Mouse (Mus musculus): Measurements from ENCODE around the gene Sema4c. TPM values are rescaled to one million over a fixed set of nuclear protein-coding genes. Genes with fewer than 3 reads are reported as not detected.

Sema4c gene
- polyA plus RNA-seq, 1 experiment from 2014 or later: 20.4 TPM

GRCm38 (mm10) chr1:36536397-36536728 is 21.8 kb downstream of the Sema4c start:
- no peaks in the 10 kb centered on the region for H3K27me3 ChIP-seq
- ATAC-seq (no peak), DNase-seq (ENCODE audit: low read depth, low spot score) (no peak)
- no peak for TF ChIP-seq CTCF (IDR thresholded peaks at IDR 0.05)
- ChIA-PET POLR2A (no interaction called here), CTCF (no interaction called here)
- in situ Hi-C loops (cut with MboI; ENCODE audit: low pct_unique_long_range_greater_than_20kb): no loop called here

GRCm38 (mm10) chr1:36535477-36536396 is 22.4 kb downstream of the Sema4c start:
- ATAC-seq: peak; percentile 29
- CTCF ChIA-PET: interaction anchor here (0.9 to 1.1 kb wide), 2 partner anchors 10 to 12 kb away, joined by 3 read pairs; partner anchors contain the start of gene Ankrd39
- DNase-seq (ENCODE audit: low read depth, low spot score): no peak
- POLR2A ChIA-PET: no interaction called here
- TF ChIP-seq CTCF (IDR thresholded peaks at IDR 0.05): no peak
- no peaks in the 10 kb centered on the region for H3K27me3 ChIP-seq
- in situ Hi-C loops (cut with MboI; ENCODE audit: low pct_unique_long_range_greater_than_20kb): no loop called here

GRCm38 (mm10) chr1:36534595-36535058 is 23.5 kb downstream of the Sema4c start:
- in situ Hi-C loops (cut with MboI; ENCODE audit: low pct_unique_long_range_greater_than_20kb): no loop called here
- no peak for TF ChIP-seq CTCF (IDR thresholded peaks at IDR 0.05)
- peak; percentile 63 for ATAC-seq
- ChIA-PET POLR2A (interaction anchor here (0.7 kb wide), 2 partner anchors 23 to 195 kb away, joined by 3 read pairs; partner anchors contain the start of gene Sema4c), CTCF (interaction anchor here (0.9 to 1.1 kb wide), 2 partner anchors 12 to 13 kb away, joined by 3 read pairs; partner anchors contain the start of gene Ankrd39)
- no peaks in the 10 kb centered on the region for H3K27me3 ChIP-seq
- DNase-seq (ENCODE audit: low read depth, low spot score): no peak

- TF ChIP-seq CTCF (IDR thresholded peaks at IDR 0.05): no peak
- CTCF ChIA-PET: interaction anchor here (1.2 to 1.3 kb wide), 2 partner anchors 14 to 31 kb away, joined by 3 to 4 read pairs; partner anchors contain the start of gene Ankrd39
- POLR2A ChIA-PET: interaction anchor here (0.7 kb wide), 1 partner anchor 15 kb away, joined by 3 read pairs; no protein-coding TSS in a partner anchor
- no peaks in the 10 kb centered on the region for H3K27me3 ChIP-seq
- ATAC-seq: no peak
- in situ Hi-C loops (cut with MboI; ENCODE audit: low pct_unique_long_range_greater_than_20kb): no loop called here
- no peak for DNase-seq (ENCODE audit: low read depth, low spot score)
Observed at GRCm38 (mm10) chr1:36533546-36533945, 24.6 kb downstream of the Sema4c start.

GRCm38 (mm10) chr1:36531461-36531860 is 26.7 kb downstream of the Sema4c start:
- no peak for TF ChIP-seq CTCF (IDR thresholded peaks at IDR 0.05)
- ATAC-seq: no peak

GRCm38 (mm10) chr1:36530962-36531361 is 27.2 kb downstream of the Sema4c start:
- in situ Hi-C loops (cut with MboI; ENCODE audit: low pct_unique_long_range_greater_than_20kb): no loop called here
- no peak for DNase-seq (ENCODE audit: low read depth, low spot score)
- POLR2A ChIA-PET: no interaction called here
- no peak for TF ChIP-seq CTCF (IDR thresholded peaks at IDR 0.05)
- no peak for ATAC-seq
- CTCF ChIA-PET: interaction anchor here (1.0 kb wide), 1 partner anchor 25 kb away, joined by 3 read pairs; no protein-coding TSS in a partner anchor
- H3K27me3 ChIP-seq: no peaks in the 10 kb centered on the region

More at GRCm38 (mm10) chr1:36531461-36531860, 26.7 kb downstream of the Sema4c start:
- ChIA-PET CTCF (no interaction called here), POLR2A (interaction anchor here (0.6 kb wide), 1 partner anchor 35 kb away, joined by 3 read pairs; no protein-coding TSS in a partner anchor)
- DNase-seq (ENCODE audit: low read depth, low spot score): no peak
- H3K27me3 ChIP-seq: no peaks in the 10 kb centered on the region
- in situ Hi-C loops (cut with MboI; ENCODE audit: low pct_unique_long_range_greater_than_20kb): no loop called here

GRCm38 (mm10) chr1:36530485-36530884 is 27.7 kb downstream of the Sema4c start:
- in situ Hi-C loops (cut with MboI; ENCODE audit: low pct_unique_long_range_greater_than_20kb): no loop called here
- DNase-seq (ENCODE audit: low read depth, low spot score) (no peak), ATAC-seq (no peak)
- POLR2A ChIA-PET: no interaction called here
- no peaks in the 10 kb centered on the region for H3K27me3 ChIP-seq
- no peak for TF ChIP-seq CTCF (IDR thresholded peaks at IDR 0.05)
- CTCF ChIA-PET: interaction anchor here (1.0 kb wide), 1 partner anchor 25 kb away, joined by 3 read pairs; no protein-coding TSS in a partner anchor

- ChIA-PET POLR2A (no interaction called here), CTCF (interaction anchor here (1.0 kb wide), 1 partner anchor 26 kb away, joined by 3 read pairs; no protein-coding TSS in a partner anchor)
- H3K27me3 ChIP-seq: no peaks in the 10 kb centered on the region
- DNase-seq (ENCODE audit: low read depth, low spot score) (no peak), ATAC-seq (no peak)
- in situ Hi-C loops (cut with MboI; ENCODE audit: low pct_unique_long_range_greater_than_20kb): no loop called here
- no peak for TF ChIP-seq CTCF (IDR thresholded peaks at IDR 0.05)
Observed at GRCm38 (mm10) chr1:36529875-36530274, 28.3 kb downstream of the Sema4c start.

GRCm38 (mm10) chr1:36529274-36529673 is 28.9 kb downstream of the Sema4c start:
- H3K27me3 ChIP-seq: no peaks in the 10 kb centered on the region
- CTCF ChIA-PET: no interaction called here
- in situ Hi-C loops (cut with MboI; ENCODE audit: low pct_unique_long_range_greater_than_20kb): no loop called here
- no peak for TF ChIP-seq CTCF (IDR thresholded peaks at IDR 0.05)
- POLR2A ChIA-PET: no interaction called here
- ATAC-seq (no peak), DNase-seq (ENCODE audit: low read depth, low spot score) (no peak)

- CTCF ChIA-PET: no interaction called here
- no peaks in the 10 kb centered on the region for H3K27me3 ChIP-seq
- in situ Hi-C loops (cut with MboI; ENCODE audit: low pct_unique_long_range_greater_than_20kb): no loop called here
- POLR2A ChIA-PET: no interaction called here
- ATAC-seq: no peak
- DNase-seq (ENCODE audit: low read depth, low spot score): no peak
- TF ChIP-seq CTCF (IDR thresholded peaks at IDR 0.05): no peak
Observed at GRCm38 (mm10) chr1:36528351-36528750, 29.8 kb downstream of the Sema4c start.

- in situ Hi-C loops (cut with MboI; ENCODE audit: low pct_unique_long_range_greater_than_20kb): no loop called here
- POLR2A ChIA-PET: no interaction called here
- DNase-seq (ENCODE audit: low read depth, low spot score) (no peak), ATAC-seq (no peak)
- H3K27me3 ChIP-seq: no peaks in the 10 kb centered on the region
- CTCF ChIA-PET: no interaction called here
- TF ChIP-seq CTCF (IDR thresholded peaks at IDR 0.05): no peak
Observed at GRCm38 (mm10) chr1:36526903-36527302, 31.2 kb downstream of the Sema4c start.
